Mouse (Mus musculus) left cerebral cortex, postnatal 4 days (tissue): ENCODE measurements around the gene Ptpn23. TPM values are rescaled to one million over a fixed set of nuclear protein-coding genes. Genes with fewer than 3 reads are reported as not detected.
"Not testable (repeated sequence)": the region's sequence is repeated elsewhere in the genome, so short reads cannot be mapped to it uniquely, and the experiment has no call there.

Experiments used
- DNase-seq: peaks from one replicate; pipeline ENCODE4 v3.0.0-alpha.2; 2022
- intact Hi-C: fragments of 180-260 bp; cut with DNase I; formaldehyde crosslinking; loops from one replicate; pipeline ENCODE4 v1.15.1; 2025
- total RNA-seq, 2 experiments: library from RNA; stranded (reverse); gene quantifications; 2 replicates each; pipeline ENCODE4 v1.2.3; 2021

Ptpn23 gene
- 10 to 100 TPM; 66.7 to 73.3 TPM for total RNA-seq

- intact Hi-C loops, result no loop called here
- DNase-seq, result peak; percentile 98
Observed at GRCm38 (mm10) chr9:110408099-110408773, at the start of gene Ptpn23. Ptpn23 (minus strand) TSS chr9:110408213.

GRCm38 (mm10) chr9:110452523-110452922 is 44.5 kb upstream of the Ptpn23 start:
- no peak for DNase-seq
- intact Hi-C loops, result no loop called here

DNA sequence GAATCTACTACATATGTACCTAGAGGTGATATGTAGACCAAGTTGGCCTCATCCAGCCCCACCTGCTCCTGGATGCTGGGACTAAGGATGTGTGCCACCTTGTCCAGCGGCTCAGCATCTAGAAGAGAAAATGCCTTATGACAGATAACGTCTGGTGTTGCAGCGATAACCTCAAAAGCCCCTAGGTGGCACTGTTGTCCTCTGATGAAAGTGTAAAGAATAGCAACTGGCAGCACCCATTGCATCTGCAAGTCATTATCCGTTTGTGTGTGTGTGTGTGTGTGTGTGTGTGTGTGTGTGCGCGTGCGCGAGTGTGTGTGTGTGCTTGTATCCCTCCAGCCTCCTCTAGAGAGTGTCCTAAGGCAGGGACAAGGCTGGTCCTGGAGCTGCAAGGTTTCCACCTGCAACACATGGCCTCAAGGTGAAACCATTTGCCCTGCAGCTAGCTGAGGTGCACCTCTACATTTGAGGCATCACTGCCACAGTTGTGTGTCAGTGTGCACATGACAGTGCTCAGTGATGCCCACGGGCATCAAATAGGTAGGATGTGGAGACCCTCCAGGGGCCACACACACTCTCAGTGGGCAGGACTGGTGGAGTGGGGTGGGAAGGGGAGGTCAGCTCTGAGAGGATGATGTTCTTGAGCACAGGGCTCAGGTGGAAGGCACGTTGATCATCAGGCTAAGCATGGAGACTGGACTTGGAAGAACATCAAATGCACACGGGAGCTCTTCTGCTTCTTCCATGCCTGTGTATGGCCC is 41.0 kb upstream of the Ptpn23 start:
- intact Hi-C loops, result loop anchor here (10.0 kb wide), 1 partner anchor 256 kb away; no protein-coding TSS in a partner anchor
- DNase-seq, result peak; percentile 72

DNA sequence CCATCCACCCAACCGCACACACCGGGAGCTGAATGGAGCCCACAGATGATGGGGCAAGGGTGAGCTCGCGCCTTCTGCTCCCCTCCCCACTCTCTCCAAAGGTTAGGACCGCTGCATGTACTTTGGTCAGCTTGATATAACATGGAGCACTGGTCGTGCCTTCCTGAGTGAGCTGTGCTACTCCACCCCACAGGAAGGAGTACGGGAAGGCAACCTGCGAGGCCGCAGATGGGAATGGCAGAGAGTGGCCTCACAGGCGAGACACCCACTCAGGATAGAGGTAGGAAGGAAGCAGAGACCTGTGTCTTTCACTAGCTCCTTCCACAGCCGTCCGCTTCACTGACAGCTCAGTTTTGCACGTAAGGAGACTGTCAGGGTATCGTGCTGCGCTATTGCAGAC is 40.3 kb upstream of the Ptpn23 start:
- intact Hi-C loops, result loop anchor here (10.0 kb wide), 1 partner anchor 256 kb away; no protein-coding TSS in a partner anchor
- DNase-seq, result no peak

- no peak for DNase-seq
- intact Hi-C loops, result loop anchor here (10.0 kb wide), 1 partner anchor 264 kb away; no protein-coding TSS in a partner anchor
Observed at GRCm38 (mm10) chr9:110440559-110440958, 32.5 kb upstream of the Ptpn23 start.

DNA sequence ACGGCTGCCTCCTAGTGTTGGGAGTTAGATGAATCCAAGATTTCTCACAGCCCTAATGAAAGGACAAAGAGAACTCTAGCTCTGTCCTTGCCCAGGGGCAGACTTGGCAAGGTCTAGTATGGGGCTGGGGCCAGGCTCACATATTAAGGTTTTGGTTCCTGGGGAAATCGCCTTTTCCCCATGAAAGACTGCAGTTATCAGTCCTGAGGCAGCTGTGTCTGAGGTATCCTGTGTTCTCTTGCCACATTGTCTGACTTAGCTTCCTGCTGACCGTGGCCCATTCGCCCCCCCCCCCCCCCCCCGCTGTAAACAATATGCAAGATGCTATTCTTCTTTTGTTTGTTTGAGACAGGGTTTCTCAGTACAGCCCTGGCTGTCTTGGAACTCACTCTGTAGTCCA is 32.0 kb upstream of the Ptpn23 start:
- no peak for DNase-seq
- intact Hi-C loops, result loop anchor here (10.0 kb wide), 1 partner anchor 265 kb away; no protein-coding TSS in a partner anchor

GRCm38 (mm10) chr9:110436041-110436440 is 28.0 kb upstream of the Ptpn23 start:
- intact Hi-C loops, result no loop called here
- no peak for DNase-seq

- no peak for DNase-seq
- intact Hi-C loops, result no loop called here
Observed at GRCm38 (mm10) chr9:110433045-110433444, 25.0 kb upstream of the Ptpn23 start.

DNA sequence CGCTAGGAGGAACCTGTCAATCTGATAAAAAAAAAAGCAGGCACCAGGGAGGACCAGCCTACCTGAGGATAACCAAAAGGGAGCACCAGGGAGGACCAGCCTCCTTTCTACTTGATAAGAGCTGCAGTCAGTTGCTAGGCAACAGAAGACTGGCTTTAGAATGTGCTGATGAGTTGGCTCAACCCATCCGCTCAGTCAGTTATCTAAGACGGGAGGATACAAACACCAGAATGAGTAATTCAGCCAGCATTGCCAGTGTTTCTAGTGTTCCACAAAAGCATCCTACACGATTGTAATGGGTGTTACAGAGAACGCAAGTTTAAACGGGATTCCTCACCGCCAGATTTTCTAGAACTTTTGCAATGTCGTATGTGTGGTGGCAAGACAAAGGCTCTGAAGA is 23.2 kb upstream of the Ptpn23 start:
- intact Hi-C loops, result no loop called here
- DNase-seq, result no peak

DNA sequence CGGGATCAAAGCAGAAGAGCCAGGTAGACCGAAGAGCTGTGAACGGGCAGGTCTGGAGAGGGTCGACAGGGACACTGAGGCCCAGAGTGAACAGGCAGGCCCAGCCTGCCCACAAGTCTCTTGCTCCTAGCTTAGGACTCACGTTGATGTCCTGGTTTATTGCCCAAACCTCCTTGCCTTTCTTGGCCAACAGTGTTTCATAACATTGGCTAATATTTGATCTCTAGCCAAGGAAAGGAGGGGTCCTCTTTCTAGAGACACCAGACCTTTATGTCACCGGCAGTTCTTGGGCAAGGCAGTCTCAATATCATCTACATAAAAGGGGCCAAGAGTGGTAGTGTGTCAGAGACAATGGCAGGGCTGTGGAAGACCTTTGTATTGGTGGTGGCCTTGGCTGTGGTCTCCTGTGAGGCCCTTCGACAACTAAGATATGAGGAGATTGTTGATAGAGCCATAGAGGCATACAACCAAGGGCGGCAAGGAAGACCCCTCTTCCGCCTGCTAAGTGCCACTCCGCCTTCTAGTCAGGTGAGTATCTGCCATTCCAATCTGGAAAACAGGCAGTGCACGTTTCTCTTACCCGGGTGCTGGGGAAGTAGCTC is 11.6 kb upstream of the Ptpn23 start, which contains the start of gene Ngp:
Ngp (plus strand) TSS at position 237 of the 602 bp plus-strand sequence.
- no peak for DNase-seq
- intact Hi-C loops, result no loop called here

- peak; percentile 39 for DNase-seq
- intact Hi-C loops, result no loop called here
Observed at GRCm38 (mm10) chr9:110413785-110414184, 5.8 kb upstream of the Ptpn23 start.

DNA sequence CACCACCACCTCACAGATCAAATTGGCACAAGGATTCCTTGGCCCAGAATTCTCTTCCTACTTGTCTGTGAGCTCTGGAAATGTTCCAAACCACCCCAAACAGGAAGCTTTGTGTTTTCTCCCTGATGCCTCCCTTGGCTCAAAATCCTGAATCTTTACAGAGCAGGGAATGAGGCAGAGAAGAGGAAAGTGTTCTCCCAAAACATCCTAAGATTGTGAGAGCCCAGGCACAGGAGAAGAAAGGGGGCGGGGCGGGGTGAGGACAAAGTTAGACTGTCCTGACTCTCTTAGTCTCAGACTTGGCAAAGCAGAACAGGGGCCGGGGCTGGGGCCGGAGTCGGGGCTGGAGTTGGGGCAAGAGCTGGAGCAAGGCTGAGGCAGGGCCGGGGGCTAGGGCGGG is 4.9 kb upstream of the Ptpn23 start:
- intact Hi-C loops, result no loop called here
- DNase-seq, result peak; percentile 24

- peak; percentile 77 for DNase-seq
- intact Hi-C loops, result no loop called here
Observed at GRCm38 (mm10) chr9:110410908-110411887, 3.2 kb upstream of the Ptpn23 start.

DNA sequence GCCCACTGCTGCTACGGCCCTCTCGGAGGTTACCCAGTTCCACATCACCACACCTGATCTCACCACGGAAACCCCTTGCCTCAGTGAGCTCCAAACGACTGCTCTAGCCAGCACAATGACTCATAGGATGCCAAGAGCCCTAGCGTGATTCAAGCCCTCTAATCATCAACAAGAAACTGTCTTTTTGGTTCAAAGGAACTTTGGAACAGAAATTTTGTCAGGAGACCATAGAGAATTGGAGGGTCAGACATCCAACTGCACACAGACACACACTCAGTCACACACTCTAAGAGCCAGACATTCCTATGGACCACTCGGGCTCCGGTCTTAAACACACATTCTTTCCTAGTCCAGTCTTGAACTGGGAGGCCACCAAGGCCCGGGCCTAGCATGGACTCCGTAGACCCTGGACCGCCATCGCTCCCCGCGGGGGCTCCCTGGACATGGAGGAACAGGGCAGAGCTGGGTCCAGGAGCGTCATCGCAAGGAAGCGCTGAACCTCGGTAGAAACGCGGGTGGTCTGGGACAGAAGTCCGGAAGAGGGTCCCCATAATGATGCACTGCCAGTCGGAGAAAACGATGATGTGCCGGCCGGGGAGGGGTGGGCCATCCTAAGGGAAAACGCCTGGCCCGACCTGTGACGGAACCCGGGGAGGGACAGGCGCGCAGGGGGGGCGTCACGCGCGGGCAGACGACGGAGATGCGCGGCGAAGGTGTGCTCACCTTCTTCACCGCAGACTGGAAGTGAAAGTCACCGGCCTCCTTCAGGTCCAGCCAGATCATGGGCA is 508 bp downstream of the Ptpn23 start:
- no peak for DNase-seq
- intact Hi-C loops, result no loop called here

- intact Hi-C loops, DNase-seq: not testable (repeated sequence)
Observed at GRCm38 (mm10) chr9:110403240-110403639, 4.8 kb downstream of the Ptpn23 start.

DNA sequence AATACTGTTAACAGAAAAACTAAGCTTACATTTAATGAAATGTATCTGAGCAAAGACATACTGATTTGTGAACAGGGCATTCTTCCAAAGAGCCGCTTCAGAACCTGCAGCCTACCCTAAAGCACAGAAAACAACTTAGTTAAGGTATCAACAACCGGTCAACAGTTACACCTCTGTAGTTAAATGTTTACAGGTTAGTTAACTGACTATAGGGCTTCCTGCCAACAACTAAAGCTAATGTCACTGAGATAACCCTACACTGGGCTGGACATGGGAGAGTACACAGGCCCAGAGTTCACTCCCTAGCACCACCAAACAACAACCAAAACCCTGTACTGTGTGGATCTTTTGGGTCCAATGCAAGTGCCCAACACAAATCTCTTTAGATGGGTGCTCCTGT is 5.3 kb downstream of the Ptpn23 start:
- intact Hi-C loops, result no loop called here
- DNase-seq, result no peak

- DNase-seq, result no peak
- intact Hi-C loops, result no loop called here
Observed at GRCm38 (mm10) chr9:110400650-110401049, 7.4 kb downstream of the Ptpn23 start.

GRCm38 (mm10) chr9:110393295-110393694 is 14.7 kb downstream of the Ptpn23 start:
- intact Hi-C loops, result no loop called here
- no peak for DNase-seq

- intact Hi-C loops, result no loop called here
- no peak for DNase-seq
Observed at GRCm38 (mm10) chr9:110390843-110391242, 17.2 kb downstream of the Ptpn23 start.
